Mouse (Mus musculus) liver, embryonic 15.5 days (tissue): ENCODE results near the gene Stx3. TPM values are rescaled to one million over a fixed set of nuclear protein-coding genes. Genes with fewer than 3 reads are reported as not detected.

Experiments used
- polyA plus RNA-seq: library from polyadenylated mRNA; unstranded; fragments of >200 nt; fragmentation: Nextera tagmentation; extraction: Ambion mirVana; gene quantifications from 2 replicates; pipeline ENCODE4 v1.2.1, GENCODE M21; 2015

Stx3 gene
- polyA plus RNA-seq, 1 experiment from 2014 or later: 1.7 TPM

Other genes with a start within 250 kb of the Stx3 start
- gene Ms4a6d, start 214.6 kb downstream of the Stx3 start, polyA plus RNA-seq: 4.5 and 4.8 TPM in 2 replicates
- 0.73 and 0.81 TPM in 2 replicates for gene Ms4a2, start 195.7 kb downstream of the Stx3 start, polyA plus RNA-seq
- 30.9 and 39.0 TPM in 2 replicates for gene Ms4a3, start 178.6 kb downstream of the Stx3 start, polyA plus RNA-seq
- gene Oosp2, start 158.8 kb downstream of the Stx3 start, polyA plus RNA-seq: 0.17 and 0.24 TPM in 2 replicates
- gene Oosp1, start 128.3 kb downstream of the Stx3 start, polyA plus RNA-seq: 0.14 TPM in 1 of 2 replicates, not detected in the other
- gene Oosp3, start 122.3 kb downstream of the Stx3 start, polyA plus RNA-seq: not detected in 2 replicates
- gene Gif, start 71.8 kb downstream of the Stx3 start, polyA plus RNA-seq: not detected in 2 replicates
- 28.0 and 33.6 TPM in 2 replicates for gene Mrpl16, start 49.0 kb downstream of the Stx3 start, polyA plus RNA-seq
- gene Olfr1417, start 19.8 kb upstream of the Stx3 start, polyA plus RNA-seq: not detected in 2 replicates
- not detected in 2 replicates for gene Olfr1418, start 41.7 kb upstream of the Stx3 start, polyA plus RNA-seq
- gene Olfr1419, start 55.7 kb upstream of the Stx3 start, polyA plus RNA-seq: not detected in 2 replicates
- gene Olfr1420, start 67.2 kb upstream of the Stx3 start, polyA plus RNA-seq: not detected in 2 replicates
- 6.1 TPM in 2 replicates for gene Patl1, start 93.0 kb upstream of the Stx3 start, polyA plus RNA-seq
- gene Osbp, start 146.5 kb upstream of the Stx3 start, polyA plus RNA-seq: 1.9 and 2.0 TPM in 2 replicates
- gene Olfr1423, start 221.9 kb upstream of the Stx3 start, polyA plus RNA-seq: 0.01 TPM in 1 of 2 replicates, not detected in the other
- gene Olfr1424, start 243.3 kb upstream of the Stx3 start, polyA plus RNA-seq: not detected in 2 replicates